Mouse (Mus musculus): ENCODE measurements at regions not wholly inside any gene's neighbourhood (a gene's known extent, or its start where the extent isn't known, plus 50 kb on each side); places are given as distances from the start of the nearest gene placed in this dataset.

GRCm38 (mm10) chr1:60625698-60626486 is 59.0 kb upstream of the Raph1 start:
- Histone ChIP-seq H3K36me3 (no peaks in the 10 kb centered on the region), H3K27me3 (replicated peaks) (no peaks in the 10 kb centered on the region), H3K9me3 (no peaks in the 10 kb centered on the region), H3K27ac (no peak overlapping the region), H3K4me3 (replicated peaks) (no peak overlapping the region), H3K4me1 (replicated peaks) (0 out of 2 replicates have a peak, but pooled peaks cover 6% of the 10 kb centered on the region), H3K4me2 (replicated peaks) (no peak overlapping the region), H3K9ac (no peak overlapping the region)
- WGBS = 80% methylated on average over 17 of the region's 17 CpGs
- ATAC-seq = no peak

GRCm38 (mm10) chr1:60624231-60624630 is 57.3 kb upstream of the Raph1 start:
- Histone ChIP-seq H3K9ac (no peak overlapping the region), H3K36me3 (no peaks in the 10 kb centered on the region), H3K27me3 (replicated peaks) (no peaks in the 10 kb centered on the region), H3K27ac (no peak overlapping the region), H3K4me1 (replicated peaks) (0 out of 2 replicates have a peak, but pooled peaks cover 6% of the 10 kb centered on the region), H3K9me3 (no peaks in the 10 kb centered on the region), H3K4me2 (replicated peaks) (no peak overlapping the region), H3K4me3 (replicated peaks) (no peak overlapping the region)
- 92% methylated on average over 4 of the region's 4 CpGs for WGBS
- no peak for ATAC-seq

- H3K4me1 ChIP-seq (replicated peaks) = 0 out of 2 replicates have a peak, but pooled peaks cover 6% of the 10 kb centered on the region
- H3K4me3 ChIP-seq (replicated peaks) = no peak overlapping the region
- H3K27me3 ChIP-seq (replicated peaks) = no peaks in the 10 kb centered on the region
- no peak overlapping the region for H3K9ac ChIP-seq
- H3K36me3 ChIP-seq = no peaks in the 10 kb centered on the region
- no peak for ATAC-seq
- H3K9me3 ChIP-seq = no peaks in the 10 kb centered on the region
- H3K27ac ChIP-seq = no peak overlapping the region
- 80% methylated on average over 3 of the region's 3 CpGs for WGBS
- H3K4me2 ChIP-seq (replicated peaks) = no peak overlapping the region
Observed at GRCm38 (mm10) chr1:60623440-60624016, 56.6 kb upstream of the Raph1 start.

GRCm38 (mm10) chr1:60621770-60622169 is 54.9 kb upstream of the Raph1 start:
- H3K27ac ChIP-seq = peak overlapping the region; percentile 68
- no peaks in the 10 kb centered on the region for H3K36me3 ChIP-seq
- no peak overlapping the region for H3K4me2 ChIP-seq (replicated peaks)
- no peaks in the 10 kb centered on the region for H3K27me3 ChIP-seq (replicated peaks)
- H3K4me3 ChIP-seq (replicated peaks) = no peak overlapping the region
- 58% methylated on average over 3 of the region's 3 CpGs for WGBS
- H3K9ac ChIP-seq = no peak overlapping the region
- H3K9me3 ChIP-seq = no peaks in the 10 kb centered on the region
- H3K4me1 ChIP-seq (replicated peaks) = no peaks in the 10 kb centered on the region
- ATAC-seq = peak; percentile 76

GRCm38 (mm10) chr1:60621064-60621726 is 54.3 kb upstream of the Raph1 start:
- peak overlapping the region; percentile 68 for H3K27ac ChIP-seq

GRCm38 (mm10) chr1:60618389-60618788 is 51.5 kb upstream of the Raph1 start:
- 89% methylated on average over 1 of the region's 1 CpGs for WGBS
- H3K9me3 ChIP-seq = no peaks in the 10 kb centered on the region

More at GRCm38 (mm10) chr1:60621064-60621726, 54.3 kb upstream of the Raph1 start:
- no peaks in the 10 kb centered on the region for H3K9me3 ChIP-seq
- no peaks in the 10 kb centered on the region for H3K36me3 ChIP-seq
- H3K27me3 ChIP-seq (replicated peaks) = no peaks in the 10 kb centered on the region
- WGBS = 64% methylated on average over 8 of the region's 8 CpGs
- peak; percentile 85 for ATAC-seq
- no peaks in the 10 kb centered on the region for H3K4me1 ChIP-seq (replicated peaks)
- H3K4me2 ChIP-seq (replicated peaks) = no peak overlapping the region
- H3K4me3 ChIP-seq (replicated peaks) = no peak overlapping the region
- H3K9ac ChIP-seq = no peak overlapping the region

GRCm38 (mm10) chr1:60616916-60617315 is 50.0 kb upstream of the Raph1 start:
- H3K27ac ChIP-seq = no peak overlapping the region
- H3K9me3 ChIP-seq = no peaks in the 10 kb centered on the region
- H3K4me3 ChIP-seq (replicated peaks) = no peak overlapping the region
- no peak for ATAC-seq
- no peaks in the 10 kb centered on the region for H3K27me3 ChIP-seq (replicated peaks)
- H3K4me1 ChIP-seq (replicated peaks) = 0 out of 2 replicates have a peak, but pooled peaks cover 2% of the 10 kb centered on the region
- 71% methylated on average over 2 of the region's 2 CpGs for WGBS
- H3K4me2 ChIP-seq (replicated peaks) = no peak overlapping the region
- H3K9ac ChIP-seq = no peak overlapping the region
- no peaks in the 10 kb centered on the region for H3K36me3 ChIP-seq

More at GRCm38 (mm10) chr1:60618389-60618788, 51.5 kb upstream of the Raph1 start:
- Histone ChIP-seq H3K9ac (no peak overlapping the region), H3K27ac (no peak overlapping the region), H3K4me2 (replicated peaks) (no peak overlapping the region), H3K27me3 (replicated peaks) (no peaks in the 10 kb centered on the region), H3K36me3 (no peaks in the 10 kb centered on the region), H3K4me1 (replicated peaks) (no peaks in the 10 kb centered on the region), H3K4me3 (replicated peaks) (no peak overlapping the region)
- ATAC-seq = no peak

All from intestine, embryonic 15.5 days (tissue).